Mouse (Mus musculus): ENCODE measurements around the gene H1f0.

Gene H1f0

GRCm38 (mm10) chr15:79068416-79068815 lies 40.2 kb downstream of the H1f0 start:
- no peak for DNase-seq (ENCODE audit: low read depth)

- DNase-seq (ENCODE audit: low read depth), result peak; percentile 73
Measured at GRCm38 (mm10) chr15:79071117-79072039, 43.1 kb downstream of the H1f0 start.

DNA sequence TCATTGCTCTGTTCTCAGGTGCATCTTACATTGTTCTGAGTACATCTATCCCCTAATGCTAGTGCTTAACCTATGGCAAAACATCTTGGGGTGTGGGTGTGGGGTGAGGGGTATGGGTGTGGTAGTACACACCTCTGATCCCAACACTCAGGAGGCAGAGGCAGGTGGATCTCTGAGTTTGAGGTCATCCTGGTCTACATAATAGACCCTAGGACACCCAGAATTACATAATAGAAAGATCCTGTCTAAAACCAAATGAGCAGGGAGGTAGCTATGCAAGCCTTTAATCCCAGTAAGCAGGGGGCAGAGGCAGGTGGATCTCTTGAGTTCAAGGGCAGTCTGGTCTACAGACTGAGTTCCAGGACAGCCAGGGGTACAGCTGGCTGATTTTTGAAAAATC lies 45.5 kb downstream of the H1f0 start:
- DNase-seq (ENCODE audit: low read depth), result no peak

DNA sequence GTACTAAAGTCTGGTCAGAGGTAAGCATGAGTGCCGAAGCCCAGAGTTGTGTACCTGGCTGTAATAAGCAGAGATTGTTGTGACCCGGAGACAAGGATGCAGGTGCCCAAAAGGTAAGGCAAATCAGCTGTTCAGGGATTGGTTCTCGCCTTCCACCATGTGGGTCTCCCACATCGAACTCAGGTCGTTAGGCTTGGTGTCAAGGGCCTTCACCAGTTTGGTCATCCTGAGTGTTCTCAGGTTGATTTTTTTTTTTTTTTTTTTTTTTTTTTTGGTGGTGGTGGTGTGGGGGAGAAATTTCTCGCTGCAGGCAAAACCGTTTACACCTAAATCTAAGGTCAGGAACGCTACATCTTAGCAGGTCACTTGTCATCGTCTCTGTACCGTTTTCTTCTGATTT lies 46.2 kb downstream of the H1f0 start:
- no peak for DNase-seq (ENCODE audit: low read depth)

DNA sequence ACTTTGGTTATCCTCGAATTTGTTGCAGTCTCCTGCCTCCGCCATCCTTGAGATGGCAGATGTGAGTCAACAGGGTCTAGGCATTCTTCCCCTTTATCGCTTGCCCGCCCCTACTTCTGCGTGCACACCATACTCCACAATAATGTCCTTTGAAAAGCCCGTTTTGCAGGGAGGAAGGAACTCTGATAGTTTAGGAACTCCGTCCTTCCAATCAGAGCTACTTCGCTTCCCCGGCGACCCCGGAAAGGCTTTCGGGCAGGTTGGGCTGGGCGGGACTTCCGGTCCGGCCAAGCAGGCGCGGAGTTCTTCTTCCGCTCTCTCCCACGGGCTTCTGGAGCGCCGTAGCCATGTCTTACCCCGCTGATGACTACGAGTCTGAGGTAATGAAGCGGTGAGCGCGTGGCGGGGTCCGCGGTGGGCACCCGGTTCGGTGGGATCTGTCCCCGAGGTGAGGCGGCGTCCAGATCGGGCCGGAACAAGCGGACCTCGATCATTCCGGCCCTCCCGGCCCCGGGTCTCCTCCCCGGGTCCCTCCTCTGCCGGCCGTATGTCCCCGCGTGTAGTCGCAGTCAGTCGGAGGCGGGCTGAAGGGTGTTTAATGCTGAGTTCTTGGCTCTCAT lies 46.8 kb downstream of the H1f0 start, which contains the start of gene Eif3l:
TSS of gene Eif3l (plus strand) at position 267 of the 620 bp plus-strand sequence.
- peak; percentile 91 for DNase-seq (ENCODE audit: low read depth)

DNA sequence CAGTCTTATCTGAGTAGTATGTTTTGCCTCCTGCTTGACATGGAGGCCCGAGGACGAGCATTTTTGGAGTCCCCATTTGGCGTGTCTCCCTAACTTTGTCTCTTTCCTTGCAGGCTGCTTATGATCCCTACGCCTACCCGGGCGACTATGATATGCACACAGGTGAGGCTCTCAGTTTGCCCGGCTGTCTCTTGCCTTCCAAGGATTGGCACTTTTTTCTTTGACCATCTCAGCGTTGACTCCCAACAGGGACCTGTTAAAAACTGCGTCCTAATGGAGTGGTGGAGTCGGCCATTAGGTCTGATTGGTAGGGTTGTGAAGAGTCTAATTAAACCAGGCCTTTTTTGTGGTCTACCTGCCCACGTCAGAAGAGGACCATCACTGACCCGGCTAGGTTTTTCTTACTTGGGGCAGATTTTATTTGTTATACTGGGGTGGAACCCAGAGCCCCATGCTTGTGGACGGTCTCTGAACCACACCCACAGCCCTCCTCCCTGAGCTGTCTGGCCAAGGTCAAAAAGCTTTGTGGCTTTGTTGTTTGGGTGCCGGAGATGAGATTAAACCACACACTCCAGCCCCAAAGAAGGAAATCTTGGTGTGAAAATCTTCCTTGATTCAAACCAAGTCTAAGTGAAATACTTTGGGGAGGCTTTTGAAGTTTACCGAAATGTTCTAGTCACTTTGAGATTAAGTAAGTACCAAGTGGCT lies 47.6 kb downstream of the H1f0 start:
- DNase-seq (ENCODE audit: low read depth), result no peak

- no peak for DNase-seq (ENCODE audit: low read depth)
Measured at GRCm38 (mm10) chr15:79079567-79079966, 51.3 kb downstream of the H1f0 start.
